Mouse (Mus musculus) right cerebral cortex, postnatal 10 days (tissue): ENCODE data around the gene Acod1.

Experiments used
- DNase-seq, 2 experiments: peaks; one replicate each; pipeline ENCODE4 v3.0.0; 2021; ENCODE audit warnings: low spot score in 2 of 2

Acod1 gene

DNA sequence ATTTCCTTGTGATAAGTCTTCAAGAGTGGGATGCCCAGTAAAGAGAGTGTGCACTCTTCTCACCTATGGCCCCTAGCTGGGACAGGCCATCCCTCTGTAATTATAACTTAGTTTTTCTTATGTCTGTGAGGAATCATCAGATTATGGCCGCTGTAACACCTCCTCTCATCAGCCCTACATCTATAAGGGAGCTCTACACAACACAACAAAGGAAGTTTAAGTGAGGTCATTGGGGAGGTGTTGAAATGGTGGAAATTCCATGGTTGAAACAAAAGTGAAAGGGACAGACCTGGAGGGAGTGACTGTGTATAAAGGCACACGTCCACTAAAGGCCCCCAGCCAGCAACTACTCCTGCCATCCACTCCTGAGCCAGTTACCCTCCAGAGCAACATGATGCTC, at the start of gene Acod1:
Gene Acod1 (plus strand): TSS at position 301 of the 400 bp plus-strand sequence.
- DNase-seq: no peak

DNA sequence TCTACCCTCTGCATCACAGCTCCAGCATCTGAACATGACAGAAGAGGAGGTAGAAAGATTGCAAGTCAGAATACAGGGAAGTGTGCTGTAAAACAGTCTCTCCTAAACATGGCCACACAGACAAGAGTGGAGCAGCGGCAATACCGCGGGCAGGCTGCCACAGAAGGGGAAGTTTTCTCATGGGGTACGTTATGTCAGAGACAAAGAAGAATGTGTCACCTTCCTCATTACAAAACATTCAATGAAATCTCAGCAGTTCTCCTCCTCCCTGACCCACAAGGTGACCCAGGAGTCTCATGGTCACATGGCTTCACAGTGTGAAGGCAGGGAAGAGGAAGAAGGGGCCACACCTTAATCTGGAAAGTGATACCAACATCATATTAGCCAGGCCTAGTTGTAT, 39.0 kb upstream of the Acod1 start:
- no peak for DNase-seq

DNA sequence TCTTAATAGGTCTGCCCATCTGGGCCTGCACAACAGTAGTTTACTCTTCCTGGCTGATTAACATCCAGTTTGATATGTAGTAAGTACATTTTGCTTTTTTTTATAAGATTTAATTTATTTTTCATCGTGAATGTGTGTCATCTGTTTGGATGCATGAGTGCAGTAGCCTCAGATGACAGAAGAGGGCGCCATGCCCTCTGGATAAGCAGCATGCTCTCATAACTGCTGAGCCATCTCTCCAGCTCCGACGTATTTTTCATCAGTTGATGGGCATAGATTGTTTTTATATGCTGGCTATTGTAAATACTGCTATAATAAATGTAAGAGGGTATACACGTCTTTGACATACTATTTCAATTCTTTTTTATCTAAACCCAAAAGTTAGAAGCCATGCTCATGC, 35.0 kb upstream of the Acod1 start:
- peak; percentile 49 to 59 for DNase-seq

DNA sequence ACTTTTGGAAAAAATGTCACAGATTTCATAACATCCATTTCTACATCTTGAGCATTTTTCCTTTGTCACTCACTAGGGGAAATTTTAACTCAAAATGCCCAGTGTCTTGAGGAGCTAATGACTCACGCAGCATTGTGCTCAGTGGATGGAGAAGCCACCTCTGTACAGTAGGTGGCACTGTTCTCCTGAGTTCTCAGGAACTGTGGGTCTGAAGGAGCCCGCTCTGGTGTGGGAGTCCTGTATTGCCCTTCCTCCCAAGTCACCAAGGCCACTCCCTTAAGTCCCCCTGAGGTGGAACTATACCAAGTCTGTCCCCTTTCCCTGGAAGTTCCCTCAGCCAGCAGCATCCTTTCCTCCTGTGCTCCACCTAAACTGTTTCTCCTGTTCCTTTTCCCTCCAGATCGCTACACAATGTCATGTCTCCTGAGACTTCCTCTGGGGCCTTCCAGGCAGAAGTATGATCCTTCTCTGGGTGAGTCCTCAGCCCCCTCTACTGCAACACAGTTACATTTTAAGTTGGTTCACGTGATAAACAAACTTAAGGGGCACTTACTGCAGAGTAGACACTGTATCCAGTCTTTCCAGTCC, 34.1 kb upstream of the Acod1 start:
- peak; percentile 64 to 75 for DNase-seq

DNA sequence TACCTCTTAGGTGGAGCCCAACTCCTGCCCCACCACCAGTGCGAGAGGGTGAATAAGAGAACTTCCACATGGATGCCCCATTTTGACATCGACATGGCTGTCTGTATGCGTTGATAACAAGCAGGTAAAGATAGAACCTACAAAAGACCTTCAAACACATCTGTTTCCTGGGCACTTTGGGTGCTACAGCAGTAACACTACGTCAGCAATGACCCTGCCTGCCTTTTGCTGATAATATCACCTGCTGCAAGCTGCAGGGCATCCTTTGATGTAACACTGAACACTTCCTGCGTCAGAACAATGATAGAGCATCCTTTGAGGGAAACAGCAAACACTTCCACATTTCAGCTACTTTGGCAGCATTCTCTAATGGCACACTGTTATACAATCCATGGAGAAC, 29.8 kb upstream of the Acod1 start:
- DNase-seq: no peak

DNA sequence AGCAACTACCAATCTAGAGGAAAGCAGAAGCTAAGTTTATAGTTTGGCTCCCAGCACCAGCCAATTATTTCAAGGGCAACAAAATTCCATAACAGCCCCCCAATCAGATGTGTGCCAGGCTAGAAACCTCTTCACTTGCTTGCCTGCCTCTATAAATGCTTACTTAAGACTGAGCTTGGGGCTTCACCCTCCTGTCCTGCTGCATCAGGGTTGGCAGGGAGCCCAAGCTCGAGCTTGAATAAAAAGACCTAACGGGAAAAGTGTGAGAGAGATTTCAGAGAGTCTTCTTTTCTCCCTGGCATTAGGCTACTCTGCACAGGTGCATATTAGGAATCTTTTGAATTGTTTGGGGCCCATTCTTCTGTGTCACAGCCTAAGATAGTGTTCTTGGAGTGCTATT, 26.7 kb upstream of the Acod1 start:
- peak in 1 of 2 experiments; percentile 46 for DNase-seq

DNA sequence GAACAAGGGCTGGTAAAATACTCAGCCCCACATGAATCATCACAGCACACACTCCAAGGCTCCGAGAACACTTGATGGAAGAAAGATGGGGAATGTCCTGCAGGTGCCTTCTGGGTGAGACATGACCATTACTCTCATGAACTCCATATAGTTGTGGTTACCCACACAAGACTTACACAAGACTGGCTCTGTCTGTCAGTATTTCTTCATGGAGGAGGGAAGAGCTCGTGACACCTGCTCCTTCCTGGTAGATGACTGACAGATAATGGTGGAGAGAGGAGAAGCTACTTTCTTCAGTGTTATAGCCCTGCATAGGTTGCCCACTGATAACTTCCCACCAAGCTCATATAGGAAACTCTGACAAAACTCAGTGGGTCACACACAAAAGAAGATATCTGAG, 17.6 kb upstream of the Acod1 start:
- no peak for DNase-seq

DNA sequence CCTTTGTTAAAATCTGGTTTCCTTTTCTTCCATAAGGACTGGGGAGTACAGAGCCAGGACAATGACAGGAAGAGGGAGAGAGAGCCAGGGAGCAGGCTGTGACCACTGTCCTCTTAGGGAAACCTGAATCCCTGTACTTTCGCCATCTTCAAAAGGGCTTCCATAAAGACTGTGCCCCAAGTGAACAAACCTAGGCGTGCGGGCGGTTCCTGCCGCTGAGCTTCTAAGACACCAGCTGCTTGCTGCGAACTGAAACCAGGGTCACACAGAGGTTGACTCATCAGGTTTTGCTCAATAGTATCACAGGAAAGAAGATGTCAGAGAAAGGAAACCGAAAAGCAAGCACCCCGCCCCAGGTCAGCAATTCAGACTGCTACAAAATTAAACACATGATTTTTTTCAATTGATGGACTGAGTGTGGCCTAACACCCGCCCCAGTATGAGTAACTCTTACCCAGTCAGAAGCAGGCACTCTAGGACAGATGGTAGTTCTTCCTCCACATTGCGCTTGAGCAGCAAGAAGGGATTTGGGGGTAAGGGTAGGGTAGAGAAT, 13.4 kb upstream of the Acod1 start:
- no peak for DNase-seq

DNA sequence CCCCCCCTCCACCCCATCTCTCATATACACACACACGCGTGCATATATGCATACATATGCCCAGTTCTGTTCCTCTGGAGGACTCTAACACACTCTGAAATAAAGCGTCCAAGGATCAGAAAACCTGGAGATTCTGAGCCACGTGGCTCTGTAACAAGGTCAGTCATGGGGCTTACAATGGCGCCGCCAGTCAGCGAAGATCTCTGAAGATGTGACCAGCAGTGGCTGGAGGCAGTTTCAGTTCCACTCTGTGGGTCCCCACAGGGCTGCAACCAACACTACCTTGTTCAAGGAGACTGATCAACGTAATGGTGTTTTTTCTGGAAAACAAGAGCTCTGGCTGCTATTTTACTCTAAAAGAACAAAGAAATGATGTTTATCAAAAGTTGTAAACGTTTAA, 12.7 kb upstream of the Acod1 start:
- no peak for DNase-seq

DNA sequence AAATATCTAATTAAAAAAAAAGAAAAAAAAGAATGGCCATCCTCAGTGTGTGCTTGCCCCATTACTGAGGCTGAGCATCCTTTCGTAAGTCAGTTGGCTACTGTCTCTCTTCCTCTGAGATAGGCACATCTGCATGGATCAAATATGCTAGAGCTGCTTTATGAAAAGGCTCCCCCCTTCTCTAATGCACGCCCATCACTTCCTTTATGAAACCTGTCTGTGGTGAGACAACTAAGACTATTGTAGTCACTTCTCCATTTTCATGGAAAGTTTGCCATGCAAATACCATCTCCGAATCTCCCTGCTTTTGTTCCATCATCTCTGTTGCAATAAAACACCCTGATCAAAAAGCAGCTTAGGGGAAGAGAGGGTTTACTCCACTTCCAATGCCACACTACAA, 9.8 kb upstream of the Acod1 start:
- no peak for DNase-seq

DNA sequence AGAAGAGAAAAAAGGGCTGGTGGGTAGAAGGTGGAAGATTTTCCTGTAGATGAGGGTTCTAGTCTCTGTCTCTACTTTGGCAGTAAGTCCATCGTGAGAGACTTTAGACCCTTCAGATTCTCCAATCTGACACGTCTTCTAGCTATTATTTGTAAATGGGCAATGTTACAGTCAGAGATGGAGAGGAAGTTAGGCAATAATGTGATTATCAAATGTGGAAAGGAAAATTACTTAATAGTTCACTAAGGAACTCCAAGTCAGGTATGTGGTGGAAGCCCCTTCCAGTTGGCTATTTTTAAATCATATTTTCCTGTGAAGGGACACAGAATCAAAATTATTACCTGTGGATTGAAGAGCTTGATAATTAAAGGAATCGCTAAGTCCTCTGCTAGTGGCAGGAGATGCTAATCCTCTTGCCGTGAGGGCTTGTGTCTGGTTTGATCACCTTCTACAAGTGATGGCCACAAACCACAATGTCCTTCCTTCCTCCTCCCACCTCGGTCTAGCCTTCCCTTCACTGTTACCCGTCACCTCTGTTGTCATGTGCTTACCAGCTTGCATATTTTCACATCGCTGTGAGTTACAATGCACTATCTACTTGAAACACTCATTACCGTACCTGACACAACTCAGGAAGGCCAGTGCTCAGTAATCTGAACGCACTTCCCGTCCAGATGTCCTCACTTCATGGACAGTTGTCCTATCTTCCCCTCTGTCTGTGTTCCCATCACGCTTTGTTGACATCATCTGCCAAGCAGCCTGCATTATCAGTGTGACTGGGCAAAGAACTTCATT, 1.7 kb downstream of the Acod1 start:
- DNase-seq: no peak

DNA sequence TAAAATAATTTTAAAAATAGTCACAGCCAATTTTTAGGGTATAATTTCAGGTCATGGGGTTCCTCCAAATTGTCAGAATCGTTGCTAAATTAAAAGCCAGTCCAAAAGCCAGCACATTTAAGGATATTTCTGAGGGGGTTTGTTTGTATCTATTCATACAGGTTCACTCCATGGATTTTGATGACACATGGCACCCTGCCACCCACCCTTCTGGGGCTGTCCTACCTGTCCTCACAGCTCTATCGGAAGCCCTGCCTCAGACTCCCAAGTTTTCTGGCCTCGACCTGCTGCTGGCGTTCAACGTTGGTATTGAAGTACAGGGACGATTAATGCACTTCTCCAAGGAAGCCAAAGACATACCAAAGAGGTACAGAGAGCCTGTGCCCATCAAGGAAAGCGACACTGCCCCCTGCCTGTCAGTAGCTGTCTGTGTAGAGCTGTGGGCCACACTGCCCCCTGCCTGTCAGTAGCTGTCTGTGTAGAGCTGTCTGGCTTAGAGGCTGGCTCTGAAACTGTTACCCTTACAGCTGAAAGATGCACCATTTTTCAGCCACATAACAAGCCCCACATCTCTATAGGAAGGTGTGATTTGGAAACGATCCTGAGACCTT, 4.5 kb downstream of the Acod1 start:
- DNase-seq: peak; percentile 69 to 77

DNA sequence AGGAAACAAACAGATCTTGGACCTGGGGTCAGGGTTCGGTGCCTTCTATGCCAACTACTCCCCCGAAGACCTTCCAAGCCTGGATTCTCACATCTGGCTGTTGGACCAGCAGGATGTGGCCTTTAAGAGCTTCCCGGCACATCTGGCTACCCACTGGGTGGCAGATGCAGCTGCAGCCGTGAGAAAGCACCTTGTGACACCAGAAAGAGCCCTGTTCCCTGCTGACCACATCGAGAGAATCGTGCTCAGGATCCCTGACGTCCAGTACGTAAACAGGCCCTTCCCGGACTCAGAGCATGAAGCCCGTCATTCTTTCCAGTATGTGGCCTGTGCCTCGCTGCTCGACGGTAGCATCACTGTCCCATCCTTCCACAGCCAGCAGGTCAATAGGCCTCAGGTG, 8.0 kb downstream of the Acod1 start:
- no peak for DNase-seq

DNA sequence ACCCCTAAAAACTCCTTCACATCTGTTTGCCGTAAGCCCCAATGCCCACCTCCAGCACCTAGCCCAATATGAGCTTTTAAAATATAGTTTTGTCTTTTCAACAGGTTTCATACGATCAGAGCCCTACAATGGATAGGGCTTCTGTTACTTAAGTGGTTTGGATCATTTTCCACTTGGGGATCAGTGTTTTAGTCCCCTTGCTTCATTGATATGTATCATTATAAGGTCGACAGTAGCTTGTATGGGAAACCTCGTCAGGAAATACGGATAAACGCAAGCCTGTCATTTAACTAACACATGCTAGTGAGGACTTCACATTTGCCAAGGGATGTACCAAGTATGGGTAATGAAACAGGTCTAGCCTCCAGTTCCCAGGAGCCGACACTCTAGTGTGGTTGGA, 9.8 kb downstream of the Acod1 start:
- DNase-seq: no peak

DNA sequence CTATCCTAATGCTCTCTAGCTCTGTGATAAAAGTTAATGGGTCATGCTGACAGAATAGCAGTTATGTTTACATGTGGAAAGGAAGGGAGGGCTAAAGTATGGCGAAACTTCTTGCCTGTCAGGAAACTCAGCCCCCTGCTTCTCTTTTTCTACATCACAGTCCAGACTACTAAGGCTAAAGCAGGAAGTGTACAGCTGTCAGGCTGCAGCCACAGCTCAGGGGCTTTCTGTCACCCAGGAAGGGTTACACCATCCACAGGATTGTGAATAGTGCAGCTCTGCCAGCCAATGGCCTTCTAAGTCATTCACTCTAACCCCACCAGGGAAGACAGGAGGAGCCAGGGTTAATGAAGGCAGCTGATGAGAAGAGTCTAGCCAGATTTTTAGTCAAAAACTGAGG, 12.2 kb downstream of the Acod1 start:
- DNase-seq: no peak

DNA sequence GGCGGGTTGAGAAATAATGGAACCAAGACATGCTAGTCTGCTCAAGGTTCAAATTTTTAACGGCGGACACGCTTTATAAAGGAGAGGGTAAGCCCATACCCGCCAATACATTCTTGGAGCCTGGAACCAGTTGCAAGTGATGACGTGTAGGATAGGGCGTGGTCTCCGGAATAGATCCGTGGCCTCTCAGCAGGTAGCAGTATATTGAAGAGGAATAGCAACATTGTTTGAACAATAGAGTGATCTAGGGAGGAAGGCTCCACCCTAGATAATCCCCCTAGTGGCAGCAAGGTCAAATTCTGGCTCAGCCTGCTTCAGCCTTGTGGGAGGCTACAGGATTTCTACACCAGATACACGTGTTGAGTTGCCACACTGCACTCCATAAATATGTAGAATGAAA, 12.7 kb downstream of the Acod1 start:
- DNase-seq: no peak

DNA sequence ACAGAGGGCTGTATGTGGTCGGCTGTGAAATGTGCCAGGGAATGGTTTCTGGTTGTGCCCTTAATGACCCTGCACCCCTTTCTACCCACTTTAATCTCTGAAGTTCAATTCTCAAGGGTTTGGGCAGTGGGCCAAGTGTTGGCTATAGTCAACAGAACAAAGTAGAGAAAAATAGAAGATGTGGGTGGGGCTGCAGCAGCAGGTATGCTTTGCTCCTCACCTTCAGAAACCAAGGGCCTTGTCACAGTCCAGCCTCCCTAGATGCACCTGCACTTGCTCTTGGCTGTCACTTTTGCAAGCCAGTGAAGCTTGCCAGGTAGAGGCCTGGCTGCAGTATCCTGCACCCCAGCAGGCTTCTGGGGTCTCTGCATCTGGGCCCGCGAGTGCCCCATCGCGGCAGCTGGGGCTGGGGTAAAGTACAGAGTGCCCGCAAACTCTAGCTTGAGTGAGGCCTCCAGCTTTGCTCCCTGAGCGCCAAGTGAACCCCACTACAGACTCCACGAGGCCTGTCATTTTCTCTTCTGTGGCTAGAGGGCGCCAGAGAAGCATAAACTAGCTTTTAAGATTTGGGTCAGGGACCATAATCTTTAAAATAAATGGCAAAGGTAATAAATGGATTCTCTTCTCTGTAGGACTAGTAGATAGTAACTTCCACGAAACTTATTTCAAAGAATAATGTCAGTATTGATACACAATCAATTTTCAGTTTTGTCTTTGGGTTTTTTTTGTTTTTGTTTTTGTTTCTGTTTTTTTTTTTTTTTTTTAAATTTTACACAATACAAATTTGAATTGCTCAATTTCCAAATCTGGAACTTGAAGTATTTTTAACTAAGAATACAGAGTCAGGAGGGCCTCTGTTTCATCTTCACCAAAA, 18.8 kb downstream of the Acod1 start:
- DNase-seq: peak; percentile 65 to 78

DNA sequence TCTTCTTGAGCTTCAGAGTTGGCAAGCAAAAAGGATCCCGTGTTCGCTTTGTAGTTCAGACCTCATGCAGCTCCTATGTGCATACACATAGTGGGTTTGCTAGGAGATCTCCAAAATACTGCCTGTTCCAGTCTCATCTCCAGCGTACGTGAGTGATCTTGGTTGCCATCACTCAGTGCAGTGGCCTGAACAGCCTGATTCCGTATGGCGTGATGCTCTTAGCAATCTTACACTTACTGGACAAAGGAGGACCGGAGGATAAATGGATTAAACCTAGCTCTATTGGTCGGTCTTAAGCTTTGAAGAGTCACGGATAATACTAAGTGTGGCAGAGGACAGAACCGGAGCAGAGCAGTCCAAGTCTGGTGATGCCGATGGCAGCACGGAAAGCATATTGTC, 22.7 kb downstream of the Acod1 start:
- no peak for DNase-seq

DNA sequence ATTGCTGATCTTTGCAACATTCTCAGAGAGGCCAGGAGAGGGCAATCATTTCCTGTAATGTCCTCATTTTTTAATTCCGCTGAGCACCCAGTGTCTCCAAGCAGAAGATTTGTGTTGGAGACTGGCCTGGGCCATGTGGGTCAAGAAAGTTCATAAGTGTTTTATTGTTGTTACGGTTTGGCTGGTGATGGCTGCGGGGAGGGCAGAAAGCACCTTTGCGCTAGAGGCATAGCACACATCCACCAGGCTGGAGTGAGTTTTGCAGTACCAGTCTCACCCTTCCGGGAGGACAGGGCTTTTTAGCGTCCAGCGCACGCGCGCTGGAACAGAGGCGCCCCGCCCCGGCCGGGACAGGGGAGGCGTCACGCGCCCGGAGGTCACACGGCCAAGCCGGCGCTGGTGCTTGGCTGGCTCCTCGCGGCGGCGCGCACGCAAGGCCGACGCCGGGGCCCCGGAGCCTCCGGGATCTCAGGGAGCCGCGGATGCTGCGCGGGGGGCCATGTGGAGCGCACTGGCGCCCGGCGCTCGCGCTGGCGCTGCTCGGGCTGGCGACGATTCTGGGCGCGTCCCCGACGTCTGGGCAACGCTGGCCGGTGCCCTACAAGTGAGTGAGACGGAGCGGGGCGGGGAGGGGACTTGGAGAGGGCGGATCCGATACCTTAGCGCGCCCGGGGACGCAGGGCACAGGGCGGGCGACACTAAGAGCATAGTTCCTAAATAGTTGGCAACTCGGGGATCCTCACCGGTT, 23.3 kb downstream of the Acod1 start, which contains the start of gene Cln5:
Gene Cln5 (plus strand): TSS at position 353 of the 748 bp plus-strand sequence.
- DNase-seq: peak; percentile 92 to 93

DNA sequence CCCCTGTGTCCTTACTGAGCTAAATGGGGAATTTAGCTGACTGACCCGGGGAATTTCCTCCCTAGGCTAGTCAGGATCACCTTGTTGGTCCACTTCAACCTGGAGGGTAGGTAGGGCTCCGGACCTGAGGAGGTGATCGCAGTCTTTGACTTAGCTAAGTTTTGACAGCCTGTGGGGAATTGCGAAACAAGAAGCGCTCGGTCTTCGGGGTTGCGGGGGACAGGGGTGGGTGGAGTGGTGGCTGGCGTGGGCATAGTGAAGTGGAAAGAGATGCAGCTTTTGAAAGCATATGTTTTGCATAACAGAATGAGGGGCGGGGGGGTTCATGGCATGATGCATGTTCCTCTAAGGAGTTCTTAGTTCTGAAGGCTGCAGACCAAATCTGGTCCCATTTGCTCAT, 24.0 kb downstream of the Acod1 start:
- no peak for DNase-seq

DNA sequence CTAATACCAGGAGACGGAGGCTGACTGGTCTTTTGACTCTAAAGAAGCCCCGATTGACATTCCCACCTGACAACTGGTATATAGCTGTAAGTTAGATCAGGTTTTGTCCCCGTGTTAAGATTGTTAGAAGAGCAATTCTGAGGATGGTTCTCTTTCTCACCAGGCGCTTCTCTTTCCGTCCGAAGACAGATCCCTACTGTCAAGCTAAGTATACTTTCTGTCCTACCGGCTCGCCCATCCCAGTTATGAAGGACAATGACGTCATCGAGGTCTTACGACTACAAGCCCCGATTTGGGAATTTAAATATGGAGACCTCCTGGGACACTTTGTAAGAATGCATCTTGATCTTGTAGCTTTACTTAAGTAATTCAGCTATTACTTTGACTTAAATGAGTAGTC, 24.7 kb downstream of the Acod1 start:
- no peak for DNase-seq
